Comparison of ENCODE assay signal across 8 mouse cellular contexts in the genomic region with DNA sequence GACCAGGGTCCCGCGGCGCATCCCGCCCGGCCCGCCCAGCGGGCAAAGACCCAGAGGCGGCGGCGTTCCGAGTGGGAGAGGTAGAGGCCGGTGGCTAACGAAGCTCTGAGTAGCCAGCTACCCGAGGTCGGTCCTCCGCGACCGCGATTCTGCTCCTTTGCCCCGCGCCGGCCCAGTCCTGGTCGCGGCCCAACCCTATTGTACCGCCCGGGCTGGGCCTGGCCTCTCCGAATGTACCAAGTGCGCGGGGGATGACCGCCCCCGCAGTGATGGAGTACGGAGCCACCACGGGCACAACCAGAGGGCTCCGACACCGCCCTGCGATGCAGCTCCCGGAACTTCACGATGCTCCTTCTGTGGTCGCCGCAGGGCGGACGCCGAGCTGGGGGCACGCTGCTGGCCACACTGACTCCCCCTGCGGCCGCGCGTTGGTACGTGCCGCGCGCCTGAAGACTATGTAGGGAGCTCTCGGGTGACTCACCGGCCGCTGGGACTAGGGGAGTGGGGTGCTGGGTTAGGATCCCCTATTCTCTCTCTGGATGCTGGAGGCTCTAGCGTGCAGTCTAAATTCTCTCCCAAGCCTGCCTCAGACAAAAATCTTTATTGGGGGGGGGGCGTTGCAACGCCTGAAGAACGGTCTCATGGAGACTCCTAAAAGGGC. TPM values are rescaled to one million over a fixed set of nuclear protein-coding genes. Genes with fewer than 3 reads are reported as not detected.
DNase-seq lines count a peak whose midpoint lies in the region; ATAC-seq and TF ChIP-seq lines count a peak whose summit lies in the region.

A gene (minus strand): TSS at position 213 of the 661 bp plus-strand sequence.

- TF ChIP-seq POLR2A in lung, adult 2 months (IDR thresholded peaks at IDR 0.05; ENCODE audit: borderline replicate concordance, extremely low read depth, low read depth, low read length), result peak; percentile 99

- H3K36me3 ChIP-seq in forebrain, embryonic 16.5 days (ENCODE audit: control insufficient read depth, insufficient read depth), result no peaks in the 10 kb centered on the region
- H3K36me3 ChIP-seq in neural tube, embryonic 15.5 days, result no peaks in the 10 kb centered on the region

- no peak for TF ChIP-seq CTCF in lung, adult 2 months (IDR thresholded peaks at IDR 0.05; ENCODE audit: insufficient read depth, low read length)

- peak; percentile 68 for DNase-seq in ES-CJ7 (ENCODE audit: low read depth, low spot score)
- DNase-seq in cerebellum, adult 11-12 months, result peak; percentile 93
- peak; percentile 82 for DNase-seq in heart, postnatal 25 days (ENCODE audit: low spot score)
- DNase-seq in layer of hippocampus, adult 18-20 months (ENCODE audit: low spot score in 2 of 2), result peak; percentile 81 to 92
- peak; percentile 95 for DNase-seq in lung, adult 2 months
- DNase-seq in testis, postnatal 10 days (ENCODE audit: low spot score), result peak; percentile 90

- intact Hi-C loops in heart, postnatal 25 days (cut with DNase I), result no loop called here

- peak within 1 kb of the TSS; percentile 81 for H3K27ac ChIP-seq in forebrain, embryonic 16.5 days (ENCODE audit: low read length)
- H3K27ac ChIP-seq in neural tube, embryonic 15.5 days (replicated peaks), result peak within 1 kb of the TSS; percentile 95

- WGBS in forebrain, embryonic 16.5 days, result under 1% methylated on average over 57 of the region's 59 CpGs
- under 1% methylated on average over 59 of the region's 59 CpGs for WGBS in lung, adult 2 months
- WGBS in neural tube, embryonic 15.5 days, result under 1% methylated on average over 58 of the region's 59 CpGs

- ATAC-seq in forebrain, embryonic 16.5 days, result peak; percentile 85
- peak; percentile 87 for ATAC-seq in neural tube, embryonic 15.5 days (ENCODE audit: low FRiP score)

- H3K9ac ChIP-seq in forebrain, embryonic 16.5 days (replicated peaks; ENCODE audit: low read depth, low read length), result peak within 1 kb of the TSS; percentile 94
- peak within 1 kb of the TSS; percentile 94 for H3K9ac ChIP-seq in neural tube, embryonic 15.5 days (replicated peaks)

- peak within 1 kb of the TSS; percentile 89 for H3K4me2 ChIP-seq in forebrain, embryonic 16.5 days (ENCODE audit: low read length)
- peak within 1 kb of the TSS; percentile 95 for H3K4me2 ChIP-seq in neural tube, embryonic 15.5 days

- no peaks in the 10 kb centered on the region for H3K27me3 ChIP-seq in forebrain, embryonic 16.5 days (replicated peaks; ENCODE audit: control insufficient read depth, insufficient read depth, low read length)
- no peaks in the 10 kb centered on the region for H3K27me3 ChIP-seq in neural tube, embryonic 15.5 days (replicated peaks)

- no peaks in the 10 kb centered on the region for H3K9me3 ChIP-seq in forebrain, embryonic 16.5 days (ENCODE audit: control insufficient read depth, low read length)
- no peaks in the 10 kb centered on the region for H3K9me3 ChIP-seq in neural tube, embryonic 15.5 days (replicated peaks)

- peaks cover 49% of the 10 kb centered on the region for H3K4me1 ChIP-seq in forebrain, embryonic 16.5 days (replicated peaks; ENCODE audit: control insufficient read depth, insufficient read depth, low read length)
- H3K4me1 ChIP-seq in lung, adult 2 months (ENCODE audit: control insufficient read depth, insufficient read depth, low read length), result peaks cover 42% of the 10 kb centered on the region
- H3K4me1 ChIP-seq in neural tube, embryonic 15.5 days, result peaks cover 84% of the 10 kb centered on the region

- peak within 1 kb of the TSS; percentile 94 for H3K4me3 ChIP-seq in forebrain, embryonic 16.5 days (replicated peaks; ENCODE audit: low read length)
- peak within 1 kb of the TSS; percentile 86 for H3K4me3 ChIP-seq in lung, adult 2 months (replicated peaks; ENCODE audit: extremely low read depth, low read depth, low read length)
- peak within 1 kb of the TSS; percentile 82 for H3K4me3 ChIP-seq in neural tube, embryonic 15.5 days (replicated peaks)

RNA-seq across cellular contexts. Expression of the gene that starts here (rescaled TPM):
- 64.7 and 68.7 TPM in 2 replicates for polyA plus RNA-seq in forebrain, embryonic 16.5 days (2015; fragmentation: Nextera tagmentation; extraction: Ambion mirVana)
- total RNA-seq in heart, postnatal 25 days (2021), result 100 to 1,000 TPM; 255 to 285 TPM
- 100 to 1,000 TPM; 245 to 258 TPM for total RNA-seq in layer of hippocampus, adult 18-20 months (2021)
- polyA plus RNA-seq in lung, adult 2 months (2012; rRNA removed), result 153 and 194 TPM in 2 replicates
- polyA plus RNA-seq in neural tube, embryonic 15.5 days (2015; fragmentation: Nextera tagmentation; extraction: Ambion mirVana), result 65.4 and 79.7 TPM in 2 replicates

Comparison
In these comparisons a context has a peak if more than half of its experiments do, and no peak if none do; other contexts are left out.
1. Peak in every context shown above with its lines: DNase-seq, ATAC-seq, H3K4me3 ChIP-seq and H3K27ac ChIP-seq.